ENCODE assay signal across 8 mouse cellular contexts in the genomic region with DNA sequence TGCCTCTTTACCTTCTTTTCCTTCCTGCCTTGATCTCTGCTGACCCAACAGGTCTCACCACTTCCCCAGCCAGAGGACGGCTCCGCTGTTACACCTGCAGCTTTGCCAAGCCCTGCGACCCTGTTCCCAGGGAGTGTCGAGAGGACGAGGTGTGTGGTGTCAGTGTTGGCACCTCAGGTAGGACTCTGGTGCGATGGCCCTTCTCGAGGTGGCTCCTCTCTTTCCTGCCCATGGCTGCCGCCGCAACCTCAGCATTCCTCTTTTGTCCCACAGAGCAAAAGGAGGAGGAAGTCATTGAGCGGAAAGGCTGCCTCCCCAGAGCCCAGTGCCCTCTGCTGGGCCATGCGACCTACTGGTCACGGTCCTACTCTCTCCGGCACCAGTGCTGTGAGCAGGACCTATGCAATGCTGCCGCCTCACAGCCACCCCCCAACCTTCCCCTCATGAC. TPM values are rescaled to one million over a fixed set of nuclear protein-coding genes. Genes with fewer than 3 reads are reported as not detected.
DNase-seq lines count a peak whose midpoint lies in the region; ATAC-seq lines count a peak whose summit lies in the region.

A gene (minus strand): TSS at position 280 of the 448 bp plus-strand sequence.

- peaks cover 2% of the 10 kb centered on the region; the same call in 1 of the 2 replicates for H3K9me3 ChIP-seq in heart, embryonic 13.5 days
- no peaks in the 10 kb centered on the region for H3K9me3 ChIP-seq in kidney, embryonic 16.5 days (ENCODE audit: low read length)

- peaks cover 20% of the 10 kb centered on the region for H3K27me3 ChIP-seq in heart, embryonic 13.5 days (replicated peaks)
- no peaks in the 10 kb centered on the region for H3K27me3 ChIP-seq in kidney, embryonic 16.5 days (ENCODE audit: insufficient read depth, low read length)
- H3K27me3 ChIP-seq in splenic B cell, adult 2 months (ENCODE audit: control insufficient read depth, insufficient read depth, low read length, poor library complexity, severe bottlenecking), result no peaks in the 10 kb centered on the region; the same call in 1 of the 2 replicates

- peak within 1 kb of the TSS; percentile 67 for H3K4me2 ChIP-seq in heart, embryonic 13.5 days
- H3K4me2 ChIP-seq in kidney, embryonic 16.5 days (replicated peaks; ENCODE audit: low read depth, low read length), result peak within 1 kb of the TSS; percentile 67

- H3K4me1 ChIP-seq in heart, embryonic 13.5 days, result peaks cover 29% of the 10 kb centered on the region
- H3K4me1 ChIP-seq in kidney, embryonic 16.5 days (ENCODE audit: insufficient read depth, low read length), result peaks cover 27% of the 10 kb centered on the region

- ATAC-seq in heart, embryonic 13.5 days (ENCODE audit: extremely low read depth, insufficient number of reproducible peaks, low FRiP score, low TSS enrichment), result no peak
- peak; percentile 87 for ATAC-seq in kidney, embryonic 16.5 days (ENCODE audit: low FRiP score, low TSS enrichment)

- peak within 1 kb of the TSS; percentile 41 for H3K4me3 ChIP-seq in heart, embryonic 13.5 days
- peak within 1 kb of the TSS; percentile 43 for H3K4me3 ChIP-seq in kidney, embryonic 16.5 days (ENCODE audit: low read length)

- no peaks in the 10 kb centered on the region for H3K36me3 ChIP-seq in heart, embryonic 13.5 days
- no peaks in the 10 kb centered on the region for H3K36me3 ChIP-seq in kidney, embryonic 16.5 days (ENCODE audit: insufficient read depth, low read length)
- H3K36me3 ChIP-seq in splenic B cell, adult 2 months (ENCODE audit: control insufficient read depth, insufficient read depth, low read length, poor library complexity, severe bottlenecking), result no peaks in the 10 kb centered on the region

- DNase-seq in adrenal gland, postnatal 36 days, result peak; percentile 36 to 55
- no peak for DNase-seq in adrenal gland, adult 8-10 months
- DNase-seq in cerebellum, postnatal 14 days, result peak; percentile 40 to 54
- DNase-seq in lung, postnatal 14 days, result peak; percentile 75
- peak; percentile 42 for DNase-seq in splenic B cell, adult 2 months (ENCODE audit: low read depth, low spot score)
- no peak for DNase-seq in frontal cortex, postnatal 36 days (ENCODE audit: low spot score in 2 of 2)

- H3K9ac ChIP-seq in heart, embryonic 13.5 days, result peak within 1 kb of the TSS; percentile 70
- H3K9ac ChIP-seq in kidney, embryonic 16.5 days (replicated peaks; ENCODE audit: low read length), result peak within 1 kb of the TSS; percentile 72

- 9% methylated on average over 14 of the region's 14 CpGs for WGBS in heart, embryonic 13.5 days
- WGBS in kidney, embryonic 16.5 days, result 2% methylated on average over 14 of the region's 14 CpGs

- H3K27ac ChIP-seq in heart, embryonic 13.5 days (replicated peaks), result peak within 1 kb of the TSS; percentile 13; the same call in 1 of the 2 replicates
- peak within 1 kb of the TSS; percentile 77 for H3K27ac ChIP-seq in kidney, embryonic 16.5 days (ENCODE audit: low read length)

RNA-seq across cellular contexts. Expression of the gene that starts here (rescaled TPM):
- under 1 TPM in 1 of 2 experiments, not detected in 1; 0.43 TPM for total RNA-seq in adrenal gland, postnatal 36 days (2021)
- total RNA-seq in adrenal gland, adult 8-10 months (2022), result under 1 TPM in 2 of 4 experiments, not detected in 2; 0.46 to 0.68 TPM
- polyA plus RNA-seq in heart, embryonic 13.5 days (2015; fragmentation: Nextera tagmentation; extraction: Ambion mirVana), result 1.7 and 1.9 TPM in 2 replicates
- polyA plus RNA-seq in kidney, embryonic 16.5 days (2015; fragmentation: Nextera tagmentation; extraction: Ambion mirVana), result 4.4 and 4.6 TPM in 2 replicates

Comparison
In these comparisons a context has a peak if more than half of its experiments do, and no peak if none do; other contexts are left out.
1. Peak in DNase-seq in adrenal gland, postnatal 36 days; RNA of the gene not detected or under 1 TPM.
2. DNase-seq: peak in cerebellum, postnatal 14 days (2 of 2), lung, postnatal 14 days (single experiment) and splenic B cell, adult 2 months (single experiment); none in adrenal gland, adult 8-10 months (single experiment) and frontal cortex, postnatal 36 days (0 of 2).